Mouse (Mus musculus) spleen, adult 18-20 months (tissue): ENCODE results near the gene Olfr1490.
"Not testable (repeated sequence)": the region's sequence is repeated elsewhere in the genome, so short reads cannot be mapped to it uniquely, and the experiment has no call there.

Experiments
- DNase-seq, 2 experiments: peaks; one replicate each; pipeline ENCODE4 v3.0.0; 2022; ENCODE audit warnings: mixed read lengths in 2 of 2

Gene Olfr1490

GRCm38 (mm10) chr19:13650791-13651190 lies at the start of gene Olfr1490:
Gene Olfr1490, plus strand, starts transcription at chr19:13651091.
- no peak for DNase-seq

GRCm38 (mm10) chr19:13617075-13617474 lies 33.8 kb upstream of the Olfr1490 start, which contains the start of gene Olfr1487:
Gene Olfr1487, plus strand, starts transcription at chr19:13617375.
- not testable (repeated sequence) for DNase-seq

DNA sequence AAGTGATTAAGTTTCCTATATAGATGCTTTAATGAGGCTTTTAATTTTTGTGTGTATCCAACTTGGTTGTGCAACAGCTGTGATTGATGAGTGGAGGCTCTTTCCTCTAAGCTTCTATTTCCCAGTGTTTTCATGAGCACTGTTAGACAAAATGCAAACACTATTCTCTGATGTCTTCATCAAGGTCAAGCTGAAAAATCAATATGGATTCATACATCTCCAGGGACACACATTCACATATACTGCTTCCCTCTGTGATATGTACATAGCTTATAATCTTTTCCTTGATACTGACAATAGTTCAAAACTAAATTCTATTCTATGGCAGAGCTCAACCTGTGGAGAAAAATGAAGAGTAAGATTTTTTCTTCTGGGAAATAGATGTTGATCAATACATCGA lies 19.6 kb upstream of the Olfr1490 start, which contains the start of gene Olfr1489:
Gene Olfr1489, plus strand, starts transcription at position 301 of the 400 bp plus-strand sequence.
- DNase-seq = no peak

GRCm38 (mm10) chr19:13696968-13697367 lies 46.1 kb downstream of the Olfr1490 start, which contains the start of gene Olfr1491:
Gene Olfr1491, plus strand, starts transcription at chr19:13697268.
- DNase-seq = no peak
